Mouse (Mus musculus) hindbrain, embryonic 12.5 days (tissue): ENCODE results near the gene Ptprs. TPM values are rescaled to one million over a fixed set of nuclear protein-coding genes. Genes with fewer than 3 reads are reported as not detected.
A peak's percentile ranks its signal among the peaks of the same experiment; 100 is the strongest.

ENCODE experiments used
- ATAC-seq: fragments of 200-750 bp; cut with Nextera tagmentation; 2 replicates; pipeline ENCODE4 v1.8.0; 2017; ENCODE audit warnings: moderate TSS enrichment; ENCODE audit not compliant: low FRiP score
- H3K27ac ChIP-seq: fragments of 300-500 bp; sonication (generic); 2 replicates; pipeline ENCODE4 v1.5.1; 2016; ENCODE audit warnings: mild to moderate bottlenecking
- H3K27me3 ChIP-seq: fragments of 300-500 bp; sonication (generic); 2 replicates; pipeline ENCODE4 v1.6.1; 2016; ENCODE audit warnings: mild to moderate bottlenecking
- H3K36me3 ChIP-seq: fragments of 300-500 bp; sonication (generic); 2 replicates; pipeline ENCODE4 v1.6.1; 2016; ENCODE audit warnings: mild to moderate bottlenecking
- H3K4me1 ChIP-seq: fragments of 300-500 bp; sonication (generic); 2 replicates; pipeline ENCODE4 v1.6.1; 2016
- H3K4me2 ChIP-seq: fragments of 300-500 bp; sonication (generic); replicated peaks from 2 replicates; pipeline ENCODE4 v1.6.1; 2016; ENCODE audit warnings: mild to moderate bottlenecking
- H3K4me3 ChIP-seq: fragments of 300-500 bp; sonication (generic); 2 replicates; pipeline ENCODE4 v1.5.1; 2016; ENCODE audit warnings: mild to moderate bottlenecking
- H3K9ac ChIP-seq: fragments of 300-500 bp; sonication (generic); 2 replicates; pipeline ENCODE4 v1.6.1; 2016; ENCODE audit warnings: mild to moderate bottlenecking, moderate library complexity
- H3K9me3 ChIP-seq: fragments of 300-500 bp; sonication (generic); replicated peaks from 2 replicates; pipeline ENCODE4 v1.6.1; 2016; ENCODE audit warnings: mild to moderate bottlenecking
- WGBS: fragments of 180-500 bp; shearing (Covaris S2); methylation state at CpG from one replicate; pipeline ENCODE4 v1.1.7; 2016; 5-methylcytosine and 5-hydroxymethylcytosine counted together
- polyA plus RNA-seq: library from polyadenylated mRNA; unstranded; fragments of >200 nt; fragmentation: Nextera tagmentation; extraction: Ambion mirVana; gene quantifications from 2 replicates; pipeline ENCODE4 v1.2.1, GENCODE M21; 2016

Gene Ptprs
- polyA plus RNA-seq, 1 experiment from 2014 or later: 316 TPM

- Histone ChIP-seq H3K4me2 (peak overlapping the region; percentile 25; the same call in 1 of the 2 replicates), H3K9me3 (peaks cover 8% of the 10 kb centered on the region; the same call in 1 of the 2 replicates), H3K9ac (no peak overlapping the region), H3K27me3 (no peaks in the 10 kb centered on the region), H3K27ac (peak overlapping the region; percentile 88), H3K4me3 (no peak overlapping the region), H3K4me1 (peaks cover 23% of the 10 kb centered on the region), H3K36me3 (no peaks in the 10 kb centered on the region)
- 5% methylated on average over 13 of the region's 16 CpGs for WGBS
- ATAC-seq: peak; percentile 86
Observed at GRCm38 (mm10) chr17:56487441-56487888, 11.2 kb upstream of the Ptprs start.

- no peaks in the 10 kb centered on the region for H3K36me3 ChIP-seq
- peaks cover 23% of the 10 kb centered on the region for H3K4me1 ChIP-seq
- no peaks in the 10 kb centered on the region for H3K9me3 ChIP-seq
- no peak overlapping the region for H3K4me3 ChIP-seq
- no peak for ATAC-seq
- no peak overlapping the region for H3K27ac ChIP-seq
- H3K9ac ChIP-seq: no peak overlapping the region
- WGBS: 91% methylated on average over 9 of the region's 9 CpGs
- H3K27me3 ChIP-seq: no peaks in the 10 kb centered on the region
- no peak overlapping the region for H3K4me2 ChIP-seq
Observed at GRCm38 (mm10) chr17:56485926-56486325, 9.6 kb upstream of the Ptprs start.

GRCm38 (mm10) chr17:56485118-56485517, 8.8 kb upstream of the Ptprs start:
- no peak for ATAC-seq
- 69% methylated on average over 9 of the region's 9 CpGs for WGBS
- no peak overlapping the region for H3K27ac ChIP-seq
- H3K27me3 ChIP-seq: no peaks in the 10 kb centered on the region
- no peaks in the 10 kb centered on the region for H3K9me3 ChIP-seq
- H3K4me3 ChIP-seq: no peak overlapping the region
- peaks cover 23% of the 10 kb centered on the region for H3K4me1 ChIP-seq
- H3K36me3 ChIP-seq: no peaks in the 10 kb centered on the region
- H3K9ac ChIP-seq: no peak overlapping the region
- H3K4me2 ChIP-seq: no peak overlapping the region

GRCm38 (mm10) chr17:56482671-56483070, 6.4 kb upstream of the Ptprs start:
- H3K27me3 ChIP-seq: peaks cover 6% of the 10 kb centered on the region; the same call in 1 of the 2 replicates
- no peak overlapping the region for H3K9ac ChIP-seq
- H3K36me3 ChIP-seq: no peaks in the 10 kb centered on the region
- H3K4me1 ChIP-seq: peaks cover 17% of the 10 kb centered on the region
- H3K27ac ChIP-seq: no peak overlapping the region
- H3K4me3 ChIP-seq: no peak overlapping the region
- no peak overlapping the region for H3K4me2 ChIP-seq
- no peaks in the 10 kb centered on the region for H3K9me3 ChIP-seq
- no peak for ATAC-seq
- WGBS: 71% methylated on average over 1 of the region's 1 CpGs

- Histone ChIP-seq H3K4me2 (no peak overlapping the region), H3K9me3 (no peaks in the 10 kb centered on the region), H3K4me1 (peaks cover 15% of the 10 kb centered on the region), H3K27ac (no peak overlapping the region), H3K4me3 (no peak overlapping the region), H3K27me3 (peaks cover 12% of the 10 kb centered on the region), H3K9ac (no peak overlapping the region), H3K36me3 (no peaks in the 10 kb centered on the region)
- WGBS: 13% methylated on average over 6 of the region's 6 CpGs
- no peak for ATAC-seq
Observed at GRCm38 (mm10) chr17:56479358-56479757, 3.1 kb upstream of the Ptprs start.

- Histone ChIP-seq H3K27ac (no peak overlapping the region), H3K4me1 (peaks cover 27% of the 10 kb centered on the region), H3K9me3 (no peaks in the 10 kb centered on the region), H3K36me3 (no peaks in the 10 kb centered on the region), H3K4me3 (no peak overlapping the region), H3K9ac (no peak overlapping the region), H3K4me2 (no peak overlapping the region), H3K27me3 (peaks cover 22% of the 10 kb centered on the region)
- ATAC-seq: no peak
- WGBS: 59% methylated on average over 11 of the region's 11 CpGs
Observed at GRCm38 (mm10) chr17:56478191-56478611, 1.9 kb upstream of the Ptprs start.

- Histone ChIP-seq H3K36me3 (no peaks in the 10 kb centered on the region), H3K4me3 (no peak overlapping the region), H3K27ac (no peak overlapping the region), H3K4me1 (peaks cover 36% of the 10 kb centered on the region), H3K9ac (no peak overlapping the region), H3K4me2 (no peak overlapping the region), H3K27me3 (peaks cover 23% of the 10 kb centered on the region), H3K9me3 (no peaks in the 10 kb centered on the region)
- no peak for ATAC-seq
- 85% methylated on average over 19 of the region's 19 CpGs for WGBS
Observed at GRCm38 (mm10) chr17:56477191-56477818, 1.0 kb upstream of the Ptprs start.

GRCm38 (mm10) chr17:56475584-56476401, 490 bp downstream of the Ptprs start:
- Histone ChIP-seq H3K9me3 (no peaks in the 10 kb centered on the region), H3K27ac (peak overlapping the region; percentile 96), H3K4me2 (peak overlapping the region; percentile 96), H3K9ac (peak overlapping the region; percentile 98), H3K4me1 (peaks cover 51% of the 10 kb centered on the region), H3K27me3 (peaks cover 23% of the 10 kb centered on the region), H3K36me3 (no peaks in the 10 kb centered on the region), H3K4me3 (peak overlapping the region; percentile 90)
- WGBS: under 1% methylated on average over 61 of the region's 66 CpGs
- ATAC-seq: peak; percentile 53

- peak overlapping the region; percentile 98 for H3K9ac ChIP-seq
- peak; percentile 49 for ATAC-seq
- peak overlapping the region; percentile 90 for H3K4me3 ChIP-seq
- H3K4me2 ChIP-seq: peak overlapping the region; percentile 96
- H3K36me3 ChIP-seq: no peaks in the 10 kb centered on the region
- under 1% methylated on average over 24 of the region's 24 CpGs for WGBS
- H3K9me3 ChIP-seq: no peaks in the 10 kb centered on the region
- peak overlapping the region; percentile 96 for H3K27ac ChIP-seq
- H3K4me1 ChIP-seq: peaks cover 59% of the 10 kb centered on the region
- peaks cover 23% of the 10 kb centered on the region for H3K27me3 ChIP-seq
Observed at GRCm38 (mm10) chr17:56474831-56475581, 1.3 kb downstream of the Ptprs start.

- peaks cover 23% of the 10 kb centered on the region for H3K27me3 ChIP-seq
- H3K36me3 ChIP-seq: no peaks in the 10 kb centered on the region
- peak overlapping the region; percentile 90 for H3K4me3 ChIP-seq
- H3K27ac ChIP-seq: peak overlapping the region; percentile 96
- H3K4me1 ChIP-seq: peaks cover 62% of the 10 kb centered on the region
- H3K9me3 ChIP-seq: no peaks in the 10 kb centered on the region
- 3% methylated on average over 30 of the region's 32 CpGs for WGBS
- peak overlapping the region; percentile 96 for H3K4me2 ChIP-seq
- peak overlapping the region; percentile 98 for H3K9ac ChIP-seq
- no peak for ATAC-seq
Observed at GRCm38 (mm10) chr17:56474311-56474830, 1.9 kb downstream of the Ptprs start.

- Histone ChIP-seq H3K4me3 (peak overlapping the region; percentile 90), H3K4me2 (peak overlapping the region; percentile 96), H3K27ac (peak overlapping the region; percentile 96), H3K27me3 (peaks cover 23% of the 10 kb centered on the region), H3K9me3 (no peaks in the 10 kb centered on the region), H3K36me3 (peaks cover 5% of the 10 kb centered on the region), H3K9ac (peak overlapping the region; percentile 98), H3K4me1 (peaks cover 66% of the 10 kb centered on the region)
- ATAC-seq: no peak
- 2% methylated on average over 11 of the region's 11 CpGs for WGBS
Observed at GRCm38 (mm10) chr17:56473611-56473905, 2.7 kb downstream of the Ptprs start.
